Comparison of ENCODE assay signal across 9 mouse cellular contexts in the genomic region with DNA sequence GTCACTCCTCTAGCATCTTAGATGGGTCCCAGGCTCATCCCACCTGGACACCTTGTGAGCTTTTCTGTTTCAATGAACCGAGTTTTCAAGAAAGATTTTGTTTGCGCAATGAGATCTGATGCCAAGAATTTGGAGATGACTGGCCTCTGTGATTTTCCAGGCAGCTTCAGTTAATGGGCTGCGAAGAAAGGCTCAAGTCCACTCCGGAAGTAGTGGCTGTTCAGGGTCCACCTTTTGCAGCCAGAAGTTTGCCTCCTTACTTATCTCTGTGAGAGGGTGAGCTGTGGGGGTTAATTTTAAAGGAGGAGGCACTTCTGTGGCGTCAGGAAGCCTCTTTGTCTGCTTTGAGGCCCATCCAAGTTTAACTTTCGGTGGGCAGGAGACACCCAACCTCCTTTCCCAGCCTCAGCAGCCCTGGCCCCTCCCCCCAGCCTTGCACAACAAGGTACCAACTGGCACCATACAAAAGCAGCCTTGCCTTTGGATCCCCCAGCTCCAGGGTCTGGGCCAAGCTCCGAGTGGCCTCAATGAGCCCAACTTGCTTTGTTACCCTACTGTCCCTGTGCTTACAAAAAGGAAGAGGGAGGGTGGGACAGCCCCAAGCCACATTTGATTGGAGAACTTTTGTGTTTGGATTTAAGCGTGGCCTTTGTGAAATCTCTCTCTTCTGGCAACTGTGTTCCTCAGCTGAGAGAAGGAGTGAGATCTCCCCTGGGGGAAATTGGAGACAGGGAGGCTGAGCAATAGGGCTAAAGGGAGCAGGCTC.
DNase-seq lines count a peak whose midpoint lies in the region; ATAC-seq and TF ChIP-seq lines count a peak whose summit lies in the region.
"Had no signal": no experiment of that assay in that cellular context is flagged by ENCODE, and none has a peak within 500 bp of the region (broad histone marks: within the 10 kb centered on the region; RNA-seq: fewer than 3 reads in every experiment).

No protein-coding gene starts in this region.

- H3K4me2 ChIP-seq in hindbrain, embryonic 11.5 days (replicated peaks; ENCODE audit: low read depth, low read length): no peak overlapping the region
- no peak overlapping the region for H3K4me2 ChIP-seq in hindbrain, embryonic 12.5 days (replicated peaks)
- H3K4me2 ChIP-seq in embryonic facial prominence, embryonic 15.5 days (replicated peaks): no peak overlapping the region
- no peak overlapping the region for H3K4me2 ChIP-seq in intestine, postnatal 0 days (replicated peaks; ENCODE audit: low read depth)

- no peak overlapping the region for H3K9ac ChIP-seq in hindbrain, embryonic 11.5 days (ENCODE audit: low read depth, low read length)
- no peak overlapping the region for H3K9ac ChIP-seq in hindbrain, embryonic 12.5 days
- no peak overlapping the region for H3K9ac ChIP-seq in embryonic facial prominence, embryonic 15.5 days
- H3K9ac ChIP-seq in intestine, postnatal 0 days (ENCODE audit: low read depth, low read length): 0 out of 2 replicates have a peak overlapping the region, but pooled peaks have one; percentile 5
- H3K9ac ChIP-seq: liver, embryonic 14.5 days had no signal

- DNase-seq in hindbrain, embryonic 11.5 days (ENCODE audit: low spot score): peak; percentile 11
- peak; percentile 75 for DNase-seq in lung, postnatal 36 days
- DNase-seq in layer of hippocampus, adult 9-10 months (ENCODE audit: low spot score): no peak
- DNase-seq in right cerebral cortex, postnatal 36 days (ENCODE audit: low spot score in 2 of 2): no peak

- H3K36me3 ChIP-seq in hindbrain, embryonic 11.5 days (ENCODE audit: control insufficient read depth, insufficient read depth, low read length): no peaks in the 10 kb centered on the region
- H3K36me3 ChIP-seq in hindbrain, embryonic 12.5 days: no peaks in the 10 kb centered on the region
- no peaks in the 10 kb centered on the region for H3K36me3 ChIP-seq in embryonic facial prominence, embryonic 15.5 days
- H3K36me3 ChIP-seq in intestine, postnatal 0 days (ENCODE audit: control insufficient read depth, insufficient read depth): no peaks in the 10 kb centered on the region

- H3K27me3 ChIP-seq in hindbrain, embryonic 11.5 days (ENCODE audit: control insufficient read depth, insufficient read depth, low read length): no peaks in the 10 kb centered on the region
- H3K27me3 ChIP-seq in hindbrain, embryonic 12.5 days: no peaks in the 10 kb centered on the region
- no peaks in the 10 kb centered on the region for H3K27me3 ChIP-seq in embryonic facial prominence, embryonic 15.5 days
- H3K27me3 ChIP-seq in intestine, postnatal 0 days (replicated peaks; ENCODE audit: control insufficient read depth, insufficient read depth, low read length): no peaks in the 10 kb centered on the region

- ATAC-seq in hindbrain, embryonic 11.5 days (ENCODE audit: low FRiP score): no peak
- ATAC-seq in hindbrain, embryonic 12.5 days (ENCODE audit: low FRiP score): no peak
- ATAC-seq in embryonic facial prominence, embryonic 15.5 days (ENCODE audit: insufficient number of reproducible peaks, low FRiP score, low TSS enrichment, low read depth): no peak
- no peak for ATAC-seq in intestine, postnatal 0 days
- ATAC-seq in erythroblast, adult 5-6 weeks (replicated peaks; ENCODE audit: low FRiP score, poor library complexity, severe bottlenecking): no peak

- no peaks in the 10 kb centered on the region for H3K4me1 ChIP-seq in hindbrain, embryonic 11.5 days (replicated peaks; ENCODE audit: control insufficient read depth, insufficient read depth, low read length)
- peaks cover 12% of the 10 kb centered on the region for H3K4me1 ChIP-seq in hindbrain, embryonic 12.5 days
- H3K4me1 ChIP-seq in embryonic facial prominence, embryonic 15.5 days: peaks cover 17% of the 10 kb centered on the region
- H3K4me1 ChIP-seq in intestine, postnatal 0 days (replicated peaks; ENCODE audit: control insufficient read depth, insufficient read depth, low read length): no peaks in the 10 kb centered on the region

- WGBS in hindbrain, embryonic 11.5 days: 54% methylated on average over 8 of the region's 8 CpGs
- 45% methylated on average over 8 of the region's 8 CpGs for WGBS in hindbrain, embryonic 12.5 days
- WGBS in embryonic facial prominence, embryonic 15.5 days: 41% methylated on average over 8 of the region's 8 CpGs
- 42% methylated on average over 8 of the region's 8 CpGs for WGBS in intestine, postnatal 0 days

- H3K27ac ChIP-seq in hindbrain, embryonic 11.5 days (ENCODE audit: low read depth, low read length): no peak overlapping the region
- no peak overlapping the region for H3K27ac ChIP-seq in hindbrain, embryonic 12.5 days
- peak overlapping the region; percentile 19; the same call in 1 of the 2 replicates for H3K27ac ChIP-seq in embryonic facial prominence, embryonic 15.5 days (replicated peaks)
- no peak overlapping the region for H3K27ac ChIP-seq in intestine, postnatal 0 days (ENCODE audit: low read depth, low read length)
- H3K27ac ChIP-seq: liver, embryonic 14.5 days had no signal

- H3K9me3 ChIP-seq in hindbrain, embryonic 11.5 days (ENCODE audit: control insufficient read depth, low read length): no peaks in the 10 kb centered on the region
- no peaks in the 10 kb centered on the region for H3K9me3 ChIP-seq in hindbrain, embryonic 12.5 days (replicated peaks)
- H3K9me3 ChIP-seq in embryonic facial prominence, embryonic 15.5 days (replicated peaks): no peaks in the 10 kb centered on the region
- no peaks in the 10 kb centered on the region for H3K9me3 ChIP-seq in intestine, postnatal 0 days (ENCODE audit: control insufficient read depth)

- no peak for TF ChIP-seq CTCF in intestine, postnatal 0 days (IDR thresholded peaks at IDR 0.05; ENCODE audit: low read depth)

- H3K4me3 ChIP-seq in hindbrain, embryonic 11.5 days (ENCODE audit: low read depth, low read length): no peak overlapping the region
- no peak overlapping the region for H3K4me3 ChIP-seq in hindbrain, embryonic 12.5 days
- no peak overlapping the region for H3K4me3 ChIP-seq in embryonic facial prominence, embryonic 15.5 days (replicated peaks)
- H3K4me3 ChIP-seq in intestine, postnatal 0 days (ENCODE audit: low read depth, low read length): no peak overlapping the region

Comparison
In these comparisons a context has a peak if more than half of its experiments do, and no peak if none do; other contexts are left out.
1. DNase-seq: peak in hindbrain, embryonic 11.5 days (single experiment) and lung, postnatal 36 days (single experiment); none in layer of hippocampus, adult 9-10 months (single experiment) and right cerebral cortex, postnatal 36 days (0 of 2).